Mouse (Mus musculus) kidney, adult 2 months (tissue): ENCODE data around the gene Hoxb3.

Source experiments
- CTCF ChIP-seq: fragments of 200-500 bp; conservative IDR thresholded peaks from 2 replicates; pipeline ENCODE4 v1.5.1; 2011; ENCODE audit warnings: low read depth, mild to moderate bottlenecking, control low read depth, low read length, moderate library complexity, mixed read lengths; ENCODE audit not compliant: insufficient read depth, insufficient read length
- POLR2A ChIP-seq: fragments of 200-500 bp; IDR thresholded peaks from one replicate; pipeline ENCODE4 v1.6.1; 2011; ENCODE audit warnings: low read depth, low read length, control low read depth

DNA sequence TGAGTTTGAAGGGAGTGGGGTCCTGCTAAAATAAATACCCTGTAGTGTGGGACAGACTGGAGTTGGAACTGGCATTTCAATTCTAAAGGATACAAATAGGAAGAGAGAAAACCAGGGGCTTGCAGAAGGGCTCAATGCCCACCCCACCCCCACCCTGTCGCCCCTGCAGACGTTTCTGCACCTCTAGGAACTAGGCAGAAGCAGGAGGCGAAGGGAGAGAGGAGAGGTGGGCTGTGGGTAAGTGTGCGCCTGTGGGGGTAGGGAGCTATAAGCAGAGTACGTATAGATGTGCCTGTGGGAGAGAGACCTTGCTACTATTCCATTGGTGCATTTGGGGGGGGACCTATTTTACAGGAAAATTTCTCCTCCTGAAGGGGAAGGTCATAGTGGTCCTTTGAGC is 4.6 kb downstream of the Hoxb3 start:
- no peak for TF ChIP-seq CTCF
- no peak for TF ChIP-seq POLR2A
